Mouse (Mus musculus): ENCODE results near the gene Plcb3.

Gene Plcb3

GRCm38 (mm10) chr19:6990712-6991111 is 14.4 kb upstream of the Plcb3 start:
- DNase-seq = no peak

- no peak for DNase-seq
These were observed 13.0 kb upstream of the Plcb3 start for GRCm38 (mm10) chr19:6989251-6989650.

GRCm38 (mm10) chr19:6987904-6988285 is 11.6 kb upstream of the Plcb3 start:
- no peak for DNase-seq

- peak; percentile 79 to 86 for DNase-seq
These were observed 11.0 kb upstream of the Plcb3 start, which contains the start of gene Vegfb for GRCm38 (mm10) chr19:6987061-6987903. TSS of gene Vegfb (minus strand) at chr19:6987651.

GRCm38 (mm10) chr19:6985951-6986708 is 9.9 kb upstream of the Plcb3 start:
- DNase-seq = no peak

- no peak for DNase-seq
These were observed 9.0 kb upstream of the Plcb3 start for GRCm38 (mm10) chr19:6985300-6985699.

GRCm38 (mm10) chr19:6983621-6984020 is 7.4 kb upstream of the Plcb3 start:
- DNase-seq = peak in 1 of 2 experiments; percentile 5

- no peak for DNase-seq
These were observed 5.2 kb upstream of the Plcb3 start for GRCm38 (mm10) chr19:6981465-6981864.

GRCm38 (mm10) chr19:6980381-6981093 is 4.3 kb upstream of the Plcb3 start, which contains the start of gene Fkbp2:
TSS of gene Fkbp2 (minus strand) at chr19:6980501.
- peak; percentile 99 to 100 for DNase-seq

GRCm38 (mm10) chr19:6979486-6980380 is 3.5 kb upstream of the Plcb3 start:
- DNase-seq = peak; percentile 100

- peak in 1 of 2 experiments; percentile 66 for DNase-seq
These were observed 2.8 kb upstream of the Plcb3 start for GRCm38 (mm10) chr19:6979001-6979479.

- no peak for DNase-seq
These were observed 2.3 kb upstream of the Plcb3 start for GRCm38 (mm10) chr19:6978639-6978974.

GRCm38 (mm10) chr19:6977759-6978638 is 1.7 kb upstream of the Plcb3 start:
- no peak for DNase-seq

- peak; percentile 91 to 95 for DNase-seq
These were observed 1.8 kb downstream of the Plcb3 start, which contains the start of gene Ppp1r14b for GRCm38 (mm10) chr19:6974211-6975205. TSS of gene Ppp1r14b (plus strand) at chr19:6974968.

GRCm38 (mm10) chr19:6973581-6974190 is 2.6 kb downstream of the Plcb3 start:
- no peak for DNase-seq

- no peak for DNase-seq
These were observed 3.9 kb downstream of the Plcb3 start for GRCm38 (mm10) chr19:6972247-6972917.

- no peak for DNase-seq
These were observed 4.6 kb downstream of the Plcb3 start for GRCm38 (mm10) chr19:6971644-6972043.

GRCm38 (mm10) chr19:6970460-6971085 is 5.7 kb downstream of the Plcb3 start:
- DNase-seq = no peak
